Mouse (Mus musculus) forebrain, embryonic 11.5 days (tissue): ENCODE measurements around the gene Klk1b3. TPM values are rescaled to one million over a fixed set of nuclear protein-coding genes. Genes with fewer than 3 reads are reported as not detected.
"Not testable (repeated sequence)": the region's sequence is repeated elsewhere in the genome, so short reads cannot be mapped to it uniquely, and the experiment has no call there.

ENCODE experiments used
- ATAC-seq: fragments of 200-750 bp; cut with Nextera tagmentation; replicated peaks from 2 replicates; pipeline ENCODE4 v1.8.0; 2017; ENCODE audit warnings: moderate TSS enrichment; ENCODE audit not compliant: low FRiP score
- DNase-seq: peaks from one replicate; pipeline ENCODE4 v3.0.0-alpha.2; 2017; ENCODE audit warnings: low spot score
- H3K27ac ChIP-seq: fragments of 300-500 bp; sonication (generic); 2 replicates; pipeline ENCODE4 v1.5.1; 2014; ENCODE audit warnings: low read depth, low read length
- H3K27me3 ChIP-seq: fragments of 300-500 bp; sonication (generic); 2 replicates; pipeline ENCODE4 v1.6.1; 2014; ENCODE audit warnings: mild to moderate bottlenecking, low read length, mixed read lengths; ENCODE audit not compliant: control insufficient read depth, insufficient read depth
- H3K36me3 ChIP-seq: fragments of 300-500 bp; sonication (generic); 2 replicates; pipeline ENCODE4 v1.6.1; 2014; ENCODE audit warnings: mild to moderate bottlenecking, low read length, moderate library complexity, mixed read lengths; ENCODE audit not compliant: control insufficient read depth, insufficient read depth
- H3K4me1 ChIP-seq: fragments of 300-500 bp; sonication (generic); replicated peaks from 2 replicates; pipeline ENCODE4 v1.6.1; 2014; ENCODE audit warnings: low read length, mixed read lengths; ENCODE audit not compliant: control insufficient read depth, insufficient read depth
- H3K4me2 ChIP-seq: fragments of 300-500 bp; sonication (generic); 2 replicates; pipeline ENCODE4 v1.6.1; 2014; ENCODE audit warnings: low read depth, mild to moderate bottlenecking, low read length, moderate library complexity, mixed read lengths; ENCODE audit not compliant: severe bottlenecking
- H3K4me3 ChIP-seq: fragments of 300-500 bp; sonication (generic); 2 replicates; pipeline ENCODE4 v1.5.1; 2014; ENCODE audit warnings: low read depth, low read length
- H3K9ac ChIP-seq: fragments of 300-500 bp; sonication (generic); 2 replicates; pipeline ENCODE4 v1.6.1; 2014; ENCODE audit warnings: low read length
- H3K9me3 ChIP-seq: fragments of 300-500 bp; sonication (generic); 2 replicates; pipeline ENCODE4 v1.6.1; 2016; ENCODE audit warnings: low read length, mixed read lengths; ENCODE audit not compliant: control insufficient read depth
- WGBS: fragments of 180-500 bp; shearing (Covaris S2); extraction: QIAGEN DNeasy Blood & Tissue Kit; methylation state at CpG from one replicate; pipeline ENCODE4 v1.1.7; 2014; 5-methylcytosine and 5-hydroxymethylcytosine counted together
- polyA plus RNA-seq: library from polyadenylated mRNA; unstranded; fragments of >200 nt; fragmentation: Nextera tagmentation; extraction: Ambion mirVana; gene quantifications from 2 replicates; pipeline ENCODE4 v1.2.1, GENCODE M21; 2014

Gene Klk1b3
- polyA plus RNA-seq, 1 experiment from 2014 or later = not detected

- DNase-seq (no peak), ATAC-seq (peak; percentile 24)
- Histone ChIP-seq H3K9me3 (no peaks in the 10 kb centered on the region), H3K27me3 (no peaks in the 10 kb centered on the region), H3K27ac (peak overlapping the region; percentile 80), H3K4me1 (peaks cover 4% of the 10 kb centered on the region; the same call in 1 of the 2 replicates), H3K4me3 (peak overlapping the region; percentile 94), H3K36me3 (peaks cover 3% of the 10 kb centered on the region; the same call in 1 of the 2 replicates), H3K9ac (peak overlapping the region; percentile 93), H3K4me2 (peak overlapping the region; percentile 68)
- WGBS = under 1% methylated on average over 23 of the region's 23 CpGs
Observed at GRCm38 (mm10) chr7:44246984-44247470, 49.0 kb downstream of the Klk1b3 start.

- H3K4me2 ChIP-seq = peak overlapping the region; percentile 68
- no peak overlapping the region for H3K27ac ChIP-seq
- no peak for DNase-seq
- peaks cover 10% of the 10 kb centered on the region; the same call in 1 of the 2 replicates for H3K36me3 ChIP-seq
- H3K27me3 ChIP-seq = no peaks in the 10 kb centered on the region
- peak overlapping the region; percentile 93; the same call in 1 of the 2 replicates for H3K9ac ChIP-seq
- peaks cover 4% of the 10 kb centered on the region; the same call in 1 of the 2 replicates for H3K4me1 ChIP-seq
- WGBS = 92% methylated on average over 2 of the region's 2 CpGs
- peak overlapping the region; percentile 94 for H3K4me3 ChIP-seq
- H3K9me3 ChIP-seq = no peaks in the 10 kb centered on the region
- ATAC-seq = no peak
Observed at GRCm38 (mm10) chr7:44247971-44248370, 50.0 kb downstream of the Klk1b3 start.

GRCm38 (mm10) chr7:44249248-44249647 is 51.3 kb downstream of the Klk1b3 start:
- H3K9ac ChIP-seq = no peak overlapping the region
- H3K27me3 ChIP-seq = no peaks in the 10 kb centered on the region
- H3K4me2 ChIP-seq = no peak overlapping the region
- 96% methylated on average over 4 of the region's 4 CpGs for WGBS
- H3K36me3 ChIP-seq = peaks cover 10% of the 10 kb centered on the region; the same call in 1 of the 2 replicates
- H3K9me3 ChIP-seq = no peaks in the 10 kb centered on the region
- DNase-seq = no peak
- no peak overlapping the region for H3K27ac ChIP-seq
- no peak for ATAC-seq
- H3K4me1 ChIP-seq = peaks cover 4% of the 10 kb centered on the region; the same call in 1 of the 2 replicates
- H3K4me3 ChIP-seq = no peak overlapping the region

GRCm38 (mm10) chr7:44250732-44251275 is 52.8 kb downstream of the Klk1b3 start:
- ATAC-seq, DNase-seq, H3K27me3 ChIP-seq, H3K27ac ChIP-seq, H3K9ac ChIP-seq, H3K4me3 ChIP-seq, H3K4me1 ChIP-seq, H3K9me3 ChIP-seq, H3K4me2 ChIP-seq: not testable (repeated sequence)
- peaks cover 10% of the 10 kb centered on the region; the same call in 1 of the 2 replicates for H3K36me3 ChIP-seq
- 94% methylated on average over 17 of the region's 17 CpGs for WGBS

Other genes with a start within 250 kb of the Klk1b3 start
- not detected in 2 replicates for gene Klk1b8, start 247.5 kb upstream of the Klk1b3 start, polyA plus RNA-seq
- gene Klk1b1, start 231.4 kb upstream of the Klk1b3 start, polyA plus RNA-seq = not detected in 2 replicates
- gene Klk1b9, start 222.1 kb upstream of the Klk1b3 start, polyA plus RNA-seq = not detected in 2 replicates
- not detected in 2 replicates for gene Klk1b11, start 202.3 kb upstream of the Klk1b3 start, polyA plus RNA-seq
- not detected in 2 replicates for gene Klk1b26, start 186.0 kb upstream of the Klk1b3 start, polyA plus RNA-seq
- not detected in 2 replicates for gene Klk1b27, start 145.9 kb upstream of the Klk1b3 start, polyA plus RNA-seq
- not detected in 2 replicates for gene Klk1b21, start 95.9 kb upstream of the Klk1b3 start, polyA plus RNA-seq
- gene Klk1b22, start 85.5 kb upstream of the Klk1b3 start, polyA plus RNA-seq = not detected in 2 replicates
- not detected in 2 replicates for gene Klk1b16, start 61.4 kb upstream of the Klk1b3 start, polyA plus RNA-seq
- not detected in 2 replicates for gene Klk1b24, start 10.0 kb upstream of the Klk1b3 start, polyA plus RNA-seq
- gene Klk1b4, start 9.2 kb downstream of the Klk1b3 start, polyA plus RNA-seq = not detected in 2 replicates
- not detected in 2 replicates for gene Klk1b5, start 17.8 kb downstream of the Klk1b3 start, polyA plus RNA-seq
- not detected in 2 replicates for gene Klk1, start 27.2 kb downstream of the Klk1b3 start, polyA plus RNA-seq
- not detected in 2 replicates for gene Gm36864, start 38.0 kb downstream of the Klk1b3 start, polyA plus RNA-seq
- gene 1700028J19Rik, start 48.5 kb downstream of the Klk1b3 start, polyA plus RNA-seq = 0.99 and 1.3 TPM in 2 replicates
- gene 2410002F23Rik, start 48.5 kb downstream of the Klk1b3 start, polyA plus RNA-seq = 167 and 178 TPM in 2 replicates
- gene Acp4, start 59.2 kb downstream of the Klk1b3 start, polyA plus RNA-seq = 0.17 TPM in 1 of 2 replicates, not detected in the other
- not detected in 2 replicates for gene Gm15517, start 63.3 kb downstream of the Klk1b3 start, polyA plus RNA-seq
- gene Clec11a, start 108.7 kb downstream of the Klk1b3 start, polyA plus RNA-seq = 3.2 TPM in 2 replicates
- gene Shank1, start 112.1 kb downstream of the Klk1b3 start, polyA plus RNA-seq = 3.6 and 4.2 TPM in 2 replicates
- 3.2 and 4.0 TPM in 2 replicates for gene Syt3, start 185.9 kb downstream of the Klk1b3 start, polyA plus RNA-seq
- 0.89 and 0.96 TPM in 2 replicates for gene 1700008O03Rik, start 187.6 kb downstream of the Klk1b3 start, polyA plus RNA-seq
- 8.2 and 9.8 TPM in 2 replicates for gene Lrrc4b, start 230.8 kb downstream of the Klk1b3 start, polyA plus RNA-seq